Mouse (Mus musculus) ES-E14 (cell line): ENCODE data around the gene Nt5c2.

Experiments
- CHD2 ChIP-seq: IDR thresholded peaks from 2 replicates; pipeline ENCODE4 v1.6.1; 2014; ENCODE audit warnings: mild to moderate bottlenecking, low read depth, low read length, inconsistent platforms
- HCFC1 ChIP-seq: IDR thresholded peaks from 2 replicates; pipeline ENCODE4 v1.6.1; 2012; ENCODE audit warnings: low read length, inconsistent platforms, borderline replicate concordance; ENCODE audit not compliant: insufficient read depth
- MAFK ChIP-seq: IDR thresholded peaks from 2 replicates; pipeline ENCODE4 v1.6.1; 2014; ENCODE audit warnings: mild to moderate bottlenecking, low read depth, low read length, inconsistent platforms; ENCODE audit not compliant: insufficient read depth
- ZC3H11A ChIP-seq: IDR thresholded peaks from 2 replicates; pipeline ENCODE4 v1.6.1; 2012; ENCODE audit warnings: low read depth, mild to moderate bottlenecking, inconsistent platforms, low read length, borderline replicate concordance
- ZNF384 ChIP-seq: IDR thresholded peaks from 2 replicates; pipeline ENCODE4 v1.6.1; 2012; ENCODE audit warnings: low read depth, low read length, inconsistent platforms

- no peak for TF ChIP-seq MAFK
- TF ChIP-seq ZC3H11A: no peak
- TF ChIP-seq ZNF384: no peak
- TF ChIP-seq CHD2: no peak
- TF ChIP-seq HCFC1: no peak
Measured at GRCm38 (mm10) chr19:46871651-46872050, 143.3 kb downstream of the Nt5c2 start.
